Mouse (Mus musculus): ENCODE results near the gene Dlec1. TPM values are rescaled to one million over a fixed set of nuclear protein-coding genes. Genes with fewer than 3 reads are reported as not detected.

The Dlec1 gene
- polyA plus RNA-seq, 1 experiment from 2014 or later = 0.89 TPM

DNA sequence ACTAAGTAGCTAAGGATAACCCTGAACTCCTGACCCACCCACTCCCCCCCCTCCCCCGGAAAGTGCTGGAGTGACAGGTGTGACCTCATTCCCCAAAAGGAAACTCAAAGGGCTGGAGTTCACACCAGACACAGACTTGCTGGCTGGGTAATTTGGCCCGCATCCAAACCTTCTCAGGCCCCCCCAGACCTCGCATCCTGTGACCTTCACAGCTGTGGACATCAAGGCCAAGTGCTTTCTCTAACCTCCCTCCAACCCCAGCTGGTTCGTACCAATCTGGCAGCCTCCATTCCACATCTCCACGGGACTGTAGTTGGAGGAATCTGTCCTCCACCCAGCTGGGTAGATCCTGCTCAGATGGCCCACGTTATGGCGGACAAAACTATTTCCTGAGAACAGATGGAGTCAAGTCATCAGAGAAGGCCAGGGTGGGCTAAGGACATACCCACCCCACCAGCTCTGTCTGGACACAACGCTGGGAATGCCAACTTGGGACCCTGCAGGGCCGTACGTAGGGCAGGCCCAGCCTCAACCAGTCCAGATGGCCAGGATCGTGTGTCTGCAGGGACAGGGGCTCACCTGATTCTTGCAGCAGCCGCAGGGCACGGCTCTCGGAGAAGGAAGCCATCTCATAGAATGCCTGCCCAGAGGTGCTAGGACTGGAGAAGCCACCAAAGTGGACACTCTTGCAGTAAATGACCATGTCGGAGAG is 28.9 kb upstream of the Dlec1 start:
- Histone ChIP-seq H3K4me3 (replicated peaks) (no peak overlapping the region), H3K4me1 (0 out of 2 replicates have a peak, but pooled peaks cover 4% of the 10 kb centered on the region), H3K9ac (no peak overlapping the region), H3K36me3 (peaks cover 30% of the 10 kb centered on the region), H3K4me2 (no peak overlapping the region), H3K27me3 (replicated peaks) (no peaks in the 10 kb centered on the region), H3K27ac (no peak overlapping the region), H3K9me3 (no peaks in the 10 kb centered on the region)
- 71% methylated on average over 15 of the region's 15 CpGs for WGBS
- peak; percentile 6; the same call in 1 of the 2 replicates for ATAC-seq (ENCODE audit: insufficient read depth, low FRiP score, low read depth)

DNA sequence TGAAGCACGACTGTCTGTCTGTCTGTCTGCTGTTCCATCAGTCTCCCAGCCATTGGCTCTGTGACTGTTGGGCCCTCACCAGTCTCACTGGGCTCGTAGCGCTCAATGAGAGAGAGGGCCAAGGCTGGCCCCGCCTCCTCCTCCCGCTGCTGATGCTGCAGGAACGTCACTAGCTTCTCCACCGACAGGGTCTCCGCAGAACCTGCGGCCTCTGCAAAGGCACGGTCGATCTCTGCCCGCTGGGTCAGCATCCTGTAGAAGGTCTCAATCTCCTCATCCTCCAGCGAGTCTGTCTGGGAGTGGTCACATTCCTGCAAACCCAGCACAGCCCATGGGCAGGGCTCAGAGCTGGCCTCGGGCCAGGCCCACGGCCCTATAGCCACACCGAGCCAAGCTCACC is 26.6 kb upstream of the Dlec1 start:
- WGBS = 71% methylated on average over 16 of the region's 16 CpGs
- ATAC-seq (ENCODE audit: insufficient read depth, low FRiP score, low read depth) = no peak
- Histone ChIP-seq H3K9ac (no peak overlapping the region), H3K9me3 (no peaks in the 10 kb centered on the region), H3K4me3 (replicated peaks) (no peak overlapping the region), H3K27me3 (replicated peaks) (no peaks in the 10 kb centered on the region), H3K4me1 (0 out of 2 replicates have a peak, but pooled peaks cover 4% of the 10 kb centered on the region), H3K36me3 (peaks cover 36% of the 10 kb centered on the region), H3K27ac (no peak overlapping the region), H3K4me2 (no peak overlapping the region)

DNA sequence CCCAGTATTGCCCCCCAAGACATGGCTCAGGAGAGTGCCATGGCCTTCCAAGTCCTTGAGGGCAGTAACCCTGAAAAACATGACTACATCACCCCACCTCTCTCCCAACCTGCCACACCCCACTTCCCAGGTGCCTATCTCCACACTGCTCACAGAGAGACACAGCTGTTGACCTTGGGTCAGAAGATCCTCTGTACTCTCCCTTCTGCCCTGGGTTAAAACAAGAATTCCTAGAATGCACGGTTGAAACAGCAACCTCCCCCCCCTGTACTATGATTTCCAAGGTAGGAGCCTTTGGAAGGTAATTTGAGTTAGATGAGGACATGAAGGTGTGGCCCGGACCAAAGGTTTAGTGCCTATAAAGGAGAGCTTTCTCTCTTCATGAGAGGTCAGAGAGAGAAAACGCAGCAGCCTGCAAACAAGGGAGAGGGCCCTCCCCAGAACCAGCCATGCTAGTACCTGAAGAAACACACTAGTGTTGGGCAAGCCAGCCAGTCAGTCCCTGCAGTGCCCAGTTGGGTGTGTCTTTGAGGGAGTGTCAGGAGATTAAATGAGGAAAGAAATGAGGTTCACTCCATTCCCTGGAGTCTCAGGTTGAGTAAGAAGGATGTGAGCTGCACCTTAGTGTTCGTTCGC is 22.1 kb upstream of the Dlec1 start:
- Histone ChIP-seq H3K27ac (no peak overlapping the region), H3K4me2 (no peak overlapping the region)
- 67% methylated on average over 5 of the region's 5 CpGs for WGBS

DNA sequence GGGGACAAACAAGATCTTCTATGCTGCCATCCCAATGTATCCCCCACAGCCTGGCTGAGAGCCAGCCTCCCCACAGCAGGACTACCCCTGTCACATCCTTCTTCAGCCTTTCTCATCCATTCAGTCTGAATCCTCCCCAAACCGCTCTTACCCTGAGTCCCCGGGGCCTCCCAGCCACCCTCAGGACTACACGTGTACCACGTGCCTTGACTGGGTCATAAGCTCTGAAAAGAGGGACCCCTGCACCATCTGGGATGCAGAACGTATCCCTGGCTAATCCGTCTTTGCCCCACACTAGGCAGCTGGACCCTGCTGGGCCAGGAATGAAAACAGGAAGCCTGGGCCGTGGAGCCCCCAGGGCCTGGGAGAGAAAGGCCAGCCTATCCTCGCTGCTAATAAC is 20.2 kb upstream of the Dlec1 start:
- peaks cover 8% of the 10 kb centered on the region; the same call in 1 of the 2 replicates for H3K36me3 ChIP-seq
- no peaks in the 10 kb centered on the region for H3K27me3 ChIP-seq (replicated peaks)
- no peak overlapping the region for H3K9ac ChIP-seq
- 30% methylated on average over 8 of the region's 8 CpGs for WGBS
- H3K4me3 ChIP-seq (replicated peaks) = no peak overlapping the region
- peak overlapping the region; percentile 68 for H3K27ac ChIP-seq
- no peak overlapping the region for H3K4me2 ChIP-seq
- no peaks in the 10 kb centered on the region for H3K9me3 ChIP-seq
- peaks cover 26% of the 10 kb centered on the region for H3K4me1 ChIP-seq
- peak; percentile 23; the same call in 1 of the 2 replicates for ATAC-seq (ENCODE audit: insufficient read depth, low FRiP score, low read depth)

More for the DNA sequence above, 22.1 kb upstream of the Dlec1 start:
- H3K4me3 ChIP-seq (replicated peaks) = no peak overlapping the region
- no peak for ATAC-seq (ENCODE audit: insufficient read depth, low FRiP score, low read depth)
- H3K36me3 ChIP-seq = peaks cover 17% of the 10 kb centered on the region; the same call in 1 of the 2 replicates
- no peak overlapping the region for H3K9ac ChIP-seq
- H3K9me3 ChIP-seq = no peaks in the 10 kb centered on the region
- H3K27me3 ChIP-seq (replicated peaks) = no peaks in the 10 kb centered on the region
- H3K4me1 ChIP-seq = peaks cover 21% of the 10 kb centered on the region

DNA sequence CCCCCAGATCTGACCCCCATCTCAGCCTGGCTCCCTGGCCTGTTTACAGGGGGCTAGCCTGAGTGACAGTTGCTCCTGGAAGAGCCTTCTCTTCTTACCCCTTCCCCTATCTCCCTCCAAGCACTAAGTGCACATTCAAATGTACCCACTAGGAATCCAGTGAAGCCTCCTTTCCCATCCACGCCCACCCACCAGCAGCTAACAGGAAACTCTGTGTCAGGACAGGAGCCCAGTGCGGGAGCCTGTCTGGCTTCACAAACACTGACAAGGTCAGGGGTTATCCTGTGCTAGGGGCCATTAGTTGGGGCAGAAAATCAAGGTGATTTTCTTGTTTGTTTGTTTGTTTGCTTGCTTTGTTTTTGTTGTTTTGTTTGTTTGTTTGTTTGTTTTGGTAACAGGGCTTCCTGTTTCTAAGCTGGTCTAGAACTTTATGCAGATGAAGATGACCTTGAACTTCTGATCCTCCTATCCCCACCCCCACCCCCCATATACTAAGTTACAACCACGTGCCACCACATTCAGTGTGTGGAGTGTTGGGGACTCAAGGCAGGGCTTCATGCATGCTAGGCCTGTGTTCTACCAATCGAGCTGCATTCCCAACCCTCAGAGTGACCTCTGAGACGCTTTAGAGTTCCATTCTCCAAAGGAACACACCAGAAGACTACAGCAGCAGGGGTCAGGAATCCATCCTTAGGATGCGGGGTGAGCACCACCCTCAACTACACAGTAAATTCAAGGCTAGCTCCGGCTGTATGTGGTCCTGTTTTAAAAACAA is 19.4 kb upstream of the Dlec1 start:
- peaks cover 8% of the 10 kb centered on the region; the same call in 1 of the 2 replicates for H3K36me3 ChIP-seq
- no peaks in the 10 kb centered on the region for H3K9me3 ChIP-seq
- no peak overlapping the region for H3K4me3 ChIP-seq (replicated peaks)
- peaks cover 32% of the 10 kb centered on the region for H3K4me1 ChIP-seq
- peak overlapping the region; percentile 68 for H3K27ac ChIP-seq
- WGBS = 74% methylated on average over 7 of the region's 7 CpGs
- H3K27me3 ChIP-seq (replicated peaks) = no peaks in the 10 kb centered on the region
- no peak overlapping the region for H3K4me2 ChIP-seq
- no peak for ATAC-seq (ENCODE audit: insufficient read depth, low FRiP score, low read depth)
- no peak overlapping the region for H3K9ac ChIP-seq

DNA sequence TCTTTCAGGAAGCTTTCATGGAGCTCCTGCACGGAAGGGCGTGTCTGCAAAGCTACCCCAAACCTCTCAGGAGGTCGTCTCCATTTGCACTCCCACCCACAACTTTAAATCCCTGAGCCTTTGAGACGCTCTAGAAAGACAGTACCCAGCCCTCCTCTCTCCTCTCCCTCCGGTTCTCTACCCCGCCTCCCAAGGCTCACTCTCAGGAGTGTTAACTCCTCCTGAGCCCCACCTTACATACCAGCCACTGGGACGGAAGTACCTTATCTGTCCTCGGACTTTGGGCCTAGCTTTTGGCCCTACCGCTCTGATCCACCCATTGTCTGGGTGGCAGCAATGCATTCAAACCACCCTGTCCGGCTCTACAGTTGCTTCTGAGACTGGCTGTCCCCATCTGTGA is 18.3 kb upstream of the Dlec1 start:
- no peak for ATAC-seq (ENCODE audit: insufficient read depth, low FRiP score, low read depth)

DNA sequence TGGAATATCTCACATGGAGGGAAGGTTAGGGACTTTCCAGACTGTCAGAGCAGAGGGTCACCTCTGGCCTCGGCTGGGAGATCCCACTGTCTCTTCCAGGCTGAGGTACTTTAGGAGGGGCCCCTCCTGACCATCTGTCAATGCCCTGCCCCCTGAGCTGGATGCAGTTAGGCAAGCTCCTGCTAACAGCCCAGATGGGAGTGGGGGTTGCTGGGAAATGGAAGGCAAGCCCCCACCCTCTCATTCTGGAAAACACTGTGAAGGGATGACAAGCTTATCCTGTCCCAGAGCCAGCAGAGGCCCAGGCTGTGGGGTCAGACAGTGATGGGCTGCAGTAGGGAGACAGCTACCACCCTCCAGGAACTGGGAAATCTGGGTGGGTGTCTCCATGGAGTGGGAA is 15.8 kb upstream of the Dlec1 start:
- Histone ChIP-seq H3K9me3 (no peaks in the 10 kb centered on the region), H3K36me3 (0 out of 2 replicates have a peak, but pooled peaks cover 2% of the 10 kb centered on the region), H3K27ac (no peak overlapping the region), H3K9ac (no peak overlapping the region), H3K4me2 (no peak overlapping the region), H3K4me1 (peaks cover 39% of the 10 kb centered on the region), H3K4me3 (replicated peaks) (no peak overlapping the region), H3K27me3 (replicated peaks) (no peaks in the 10 kb centered on the region)
- no peak for ATAC-seq (ENCODE audit: insufficient read depth, low FRiP score, low read depth)
- WGBS = 29% methylated on average over 1 of the region's 1 CpGs

More for the DNA sequence above, 18.3 kb upstream of the Dlec1 start:
- Histone ChIP-seq H3K36me3 (peaks cover 3% of the 10 kb centered on the region; the same call in 1 of the 2 replicates), H3K9me3 (no peaks in the 10 kb centered on the region), H3K27me3 (replicated peaks) (no peaks in the 10 kb centered on the region), H3K9ac (no peak overlapping the region), H3K27ac (no peak overlapping the region), H3K4me1 (peaks cover 37% of the 10 kb centered on the region), H3K4me2 (no peak overlapping the region), H3K4me3 (replicated peaks) (no peak overlapping the region)
- WGBS = 58% methylated on average over 10 of the region's 10 CpGs

DNA sequence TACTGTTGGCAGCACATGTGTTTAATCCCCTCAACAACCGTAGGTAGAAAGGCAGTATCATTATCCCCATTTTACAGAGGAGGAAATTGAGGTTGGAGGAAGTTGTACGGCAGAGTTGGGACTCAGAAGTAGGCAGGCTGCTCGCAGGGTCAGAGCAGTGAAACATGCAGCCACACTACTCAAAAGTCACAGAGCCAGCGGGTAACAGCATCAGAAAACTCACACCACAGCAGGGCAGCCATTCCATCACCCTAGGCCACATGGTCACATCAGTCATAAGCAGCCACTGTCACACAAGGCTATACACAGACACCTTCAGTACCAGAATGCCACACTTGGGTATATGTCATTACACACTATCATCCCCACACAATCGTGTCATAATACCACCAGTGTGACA is 15.0 kb upstream of the Dlec1 start:
- Histone ChIP-seq H3K4me2 (peak overlapping the region; percentile 75), H3K4me3 (replicated peaks) (peak overlapping the region; percentile 51; the same call in 1 of the 2 replicates), H3K4me1 (peaks cover 41% of the 10 kb centered on the region), H3K9ac (no peak overlapping the region), H3K36me3 (0 out of 2 replicates have a peak, but pooled peaks cover 2% of the 10 kb centered on the region), H3K27me3 (replicated peaks) (no peaks in the 10 kb centered on the region), H3K9me3 (no peaks in the 10 kb centered on the region), H3K27ac (peak overlapping the region; percentile 95; the same call in 1 of the 2 replicates)
- WGBS = 81% methylated on average over 5 of the region's 5 CpGs
- ATAC-seq (ENCODE audit: insufficient read depth, low FRiP score, low read depth) = no peak

DNA sequence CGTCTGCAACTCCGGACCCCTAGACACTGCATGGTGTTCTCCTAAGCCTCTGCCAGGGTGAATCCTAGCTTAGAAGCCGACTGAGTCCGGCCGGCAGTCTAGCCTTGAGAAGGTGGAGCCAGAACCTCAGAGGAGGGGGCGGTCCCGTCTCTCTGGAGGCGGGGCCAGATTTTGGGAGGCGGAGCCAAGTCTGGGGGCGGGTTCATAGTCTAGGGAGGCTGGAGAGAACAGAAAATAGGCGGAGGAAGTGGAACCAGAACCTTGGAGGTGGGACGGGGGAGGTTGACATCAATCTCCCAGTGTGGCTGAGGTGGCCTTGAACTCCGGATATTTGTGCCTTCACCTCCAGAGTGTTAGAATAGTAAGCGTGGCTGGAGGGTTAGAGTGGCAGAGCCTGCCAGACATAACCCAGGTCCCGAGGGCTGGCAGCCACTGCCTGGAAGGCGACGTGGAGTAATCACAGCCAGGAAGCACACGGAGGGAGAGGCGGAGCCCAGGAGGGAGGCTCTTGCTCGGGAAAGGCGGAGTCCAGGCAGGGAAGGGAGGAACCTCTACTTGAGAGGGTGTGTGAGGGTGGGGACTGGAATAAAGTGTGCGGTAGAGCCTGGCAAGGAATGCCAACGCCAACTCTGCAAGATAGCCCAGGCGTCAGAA is 14.0 kb upstream of the Dlec1 start:
- Histone ChIP-seq H3K27ac (peak overlapping the region; percentile 95), H3K27me3 (replicated peaks) (no peaks in the 10 kb centered on the region), H3K9ac (no peak overlapping the region), H3K4me2 (peak overlapping the region; percentile 75), H3K4me1 (peaks cover 40% of the 10 kb centered on the region), H3K9me3 (no peaks in the 10 kb centered on the region), H3K4me3 (replicated peaks) (peak overlapping the region; percentile 51), H3K36me3 (0 out of 2 replicates have a peak, but pooled peaks cover 2% of the 10 kb centered on the region)
- WGBS = 2% methylated on average over 24 of the region's 24 CpGs
- peak; percentile 87 for ATAC-seq (ENCODE audit: insufficient read depth, low FRiP score, low read depth)

DNA sequence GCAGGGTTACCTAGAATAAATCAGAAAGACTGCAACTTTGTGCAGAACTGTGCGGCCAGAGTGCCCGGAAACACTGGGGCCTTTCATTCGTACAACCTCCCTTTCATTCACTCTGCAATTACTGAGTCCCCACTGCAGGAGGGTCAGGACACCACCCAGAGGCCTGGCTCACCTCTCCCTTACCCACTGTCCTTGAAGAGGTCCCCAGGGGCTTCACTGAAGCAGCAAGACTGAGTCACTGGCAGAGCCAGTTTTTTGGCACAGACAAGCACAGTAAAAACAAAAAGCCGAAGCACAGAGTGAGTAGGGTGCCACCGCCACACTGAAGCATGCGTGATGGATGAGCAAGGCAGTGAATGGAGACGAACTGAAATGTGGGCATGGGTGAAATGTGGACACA is 12.8 kb upstream of the Dlec1 start:
- H3K9ac ChIP-seq = no peak overlapping the region
- WGBS = 63% methylated on average over 7 of the region's 7 CpGs
- ATAC-seq (ENCODE audit: insufficient read depth, low FRiP score, low read depth) = no peak
- no peak overlapping the region for H3K27ac ChIP-seq
- H3K4me1 ChIP-seq = peaks cover 46% of the 10 kb centered on the region
- no peaks in the 10 kb centered on the region for H3K9me3 ChIP-seq
- H3K27me3 ChIP-seq (replicated peaks) = no peaks in the 10 kb centered on the region
- H3K4me3 ChIP-seq (replicated peaks) = no peak overlapping the region
- no peak overlapping the region for H3K4me2 ChIP-seq
- H3K36me3 ChIP-seq = 0 out of 2 replicates have a peak, but pooled peaks cover under 1% of the 10 kb centered on the region

DNA sequence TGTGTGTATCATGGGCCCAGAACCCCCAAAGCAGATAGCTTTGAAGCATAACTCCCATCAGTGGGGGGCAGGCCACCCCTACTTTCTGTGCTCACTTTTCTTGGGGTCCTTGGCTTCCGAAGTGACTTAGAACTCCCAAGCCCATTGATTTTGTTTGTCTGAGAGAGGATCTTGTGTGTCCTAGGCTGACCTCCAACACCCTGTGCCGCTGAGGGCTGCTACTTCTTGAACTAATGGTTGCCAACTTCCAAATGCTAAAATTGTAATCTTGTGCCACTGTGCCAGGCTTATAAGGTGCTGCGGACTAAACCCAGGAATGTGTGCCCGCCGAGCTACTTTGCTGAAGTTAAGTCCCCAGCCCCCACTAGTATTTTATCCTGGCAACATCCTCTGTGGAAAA is 11.8 kb upstream of the Dlec1 start:
- Histone ChIP-seq H3K9me3 (no peaks in the 10 kb centered on the region), H3K4me2 (peak overlapping the region; percentile 3; the same call in 1 of the 2 replicates), H3K4me3 (replicated peaks) (no peak overlapping the region), H3K27ac (no peak overlapping the region), H3K4me1 (peaks cover 45% of the 10 kb centered on the region), H3K36me3 (no peaks in the 10 kb centered on the region), H3K27me3 (replicated peaks) (no peaks in the 10 kb centered on the region), H3K9ac (no peak overlapping the region)
- no peak for ATAC-seq (ENCODE audit: insufficient read depth, low FRiP score, low read depth)
- WGBS = 90% methylated on average over 5 of the region's 5 CpGs

Measured in stomach, embryonic 15.5 days (tissue).